Mouse (Mus musculus) skeletal muscle tissue, adult 2 months (tissue): ENCODE data around the gene Ess2.

Experiments
- DNase-seq: peaks from one replicate; pipeline ENCODE4 v3.0.0-alpha.2; 2012; ENCODE audit warnings: low read depth, low spot score

Ess2 gene

GRCm38 (mm10) chr16:17921325-17922162 is 10.4 kb upstream of the Ess2 start:
- peak; percentile 98 for DNase-seq

- no peak for DNase-seq
Observed at GRCm38 (mm10) chr16:17920586-17920985, 9.4 kb upstream of the Ess2 start.

GRCm38 (mm10) chr16:17914307-17915249 is 3.4 kb upstream of the Ess2 start, which contains the start of gene Gsc2:
Gene Gsc2, minus strand, starts transcription at chr16:17915059.
- DNase-seq: no peak

- no peak for DNase-seq
Observed at GRCm38 (mm10) chr16:17898462-17898861, 12.7 kb downstream of the Ess2 start, which contains the start of the genes Dgcr2 and Tssk2. Gene Dgcr2, minus strand, starts transcription at chr16:17898562. Gene Tssk2, plus strand, starts transcription at chr16:17898637.

- DNase-seq: no peak
Observed at GRCm38 (mm10) chr16:17896091-17896490, 15.1 kb downstream of the Ess2 start.

GRCm38 (mm10) chr16:17893923-17894322 is 17.2 kb downstream of the Ess2 start, which contains the start of gene Tssk1:
Gene Tssk1, plus strand, starts transcription at chr16:17894223.
- DNase-seq: no peak

- DNase-seq: no peak
Observed at GRCm38 (mm10) chr16:17892606-17893005, 18.5 kb downstream of the Ess2 start.

- DNase-seq: peak; percentile 95
Observed at GRCm38 (mm10) chr16:17891567-17891959, 19.6 kb downstream of the Ess2 start, which contains the start of gene Gm20518. Gene Gm20518, minus strand, starts transcription at chr16:17891671.

- DNase-seq: peak; percentile 85
Observed at GRCm38 (mm10) chr16:17890917-17891566, 20.1 kb downstream of the Ess2 start.

GRCm38 (mm10) chr16:17890342-17890727 is 20.8 kb downstream of the Ess2 start:
- no peak for DNase-seq

- DNase-seq: no peak
Observed at GRCm38 (mm10) chr16:17889689-17890341, 21.3 kb downstream of the Ess2 start.

GRCm38 (mm10) chr16:17884116-17884515 is 27.0 kb downstream of the Ess2 start:
- no peak for DNase-seq

GRCm38 (mm10) chr16:17882196-17882595 is 29.0 kb downstream of the Ess2 start:
- no peak for DNase-seq

GRCm38 (mm10) chr16:17879571-17879970 is 31.6 kb downstream of the Ess2 start:
- DNase-seq: no peak

GRCm38 (mm10) chr16:17876096-17876495 is 35.1 kb downstream of the Ess2 start:
- DNase-seq: no peak

GRCm38 (mm10) chr16:17875174-17875573 is 36.0 kb downstream of the Ess2 start:
- peak; percentile 44 for DNase-seq

GRCm38 (mm10) chr16:17872995-17873394 is 38.2 kb downstream of the Ess2 start:
- no peak for DNase-seq

GRCm38 (mm10) chr16:17871248-17871647 is 39.9 kb downstream of the Ess2 start:
- DNase-seq: no peak

- DNase-seq: no peak
Observed at GRCm38 (mm10) chr16:17865770-17866169, 45.4 kb downstream of the Ess2 start.

GRCm38 (mm10) chr16:17865293-17865692 is 45.9 kb downstream of the Ess2 start:
- DNase-seq: no peak

- DNase-seq: no peak
Observed at GRCm38 (mm10) chr16:17858592-17858991, 52.6 kb downstream of the Ess2 start.
